ENCODE assay signal across 8 mouse cellular contexts in genomic region chr17:26123267-26123684, GRCm38 (mm10). TPM values are rescaled to one million over a fixed set of nuclear protein-coding genes. Genes with fewer than 3 reads are reported as not detected.
DNase-seq lines count a peak whose midpoint lies in the region; ATAC-seq lines count a peak whose summit lies in the region.

Mrpl28 (plus strand) TSS chr17:26123500.

- peaks cover 13% of the 10 kb centered on the region for H3K27me3 ChIP-seq in heart, embryonic 14.5 days (ENCODE audit: control insufficient read depth, insufficient read depth, low read length)
- H3K27me3 ChIP-seq in liver, embryonic 13.5 days = peaks cover 13% of the 10 kb centered on the region
- peaks cover 5% of the 10 kb centered on the region; the same call in 1 of the 2 replicates for H3K27me3 ChIP-seq in stomach, embryonic 16.5 days (ENCODE audit: control insufficient read depth, insufficient read depth, low read length)

- peak; percentile 91 for ATAC-seq in CD4-positive, CD25-positive, alpha-beta regulatory T cell, adult 4 months
- ATAC-seq in heart, embryonic 14.5 days (ENCODE audit: insufficient number of reproducible peaks, insufficient read depth, low FRiP score, low read depth) = peak; percentile 68
- peak; percentile 87 for ATAC-seq in liver, embryonic 13.5 days (ENCODE audit: low read depth)
- ATAC-seq in stomach, embryonic 16.5 days (ENCODE audit: insufficient read depth, low FRiP score) = peak; percentile 87

- H3K9ac ChIP-seq in heart, embryonic 14.5 days (ENCODE audit: low read length) = peak within 1 kb of the TSS; percentile 90
- H3K9ac ChIP-seq in liver, embryonic 13.5 days = peak within 1 kb of the TSS; percentile 88
- H3K9ac ChIP-seq in stomach, embryonic 16.5 days (ENCODE audit: low read length) = peak within 1 kb of the TSS; percentile 87

- peak within 1 kb of the TSS; percentile 85 to 87 for H3K4me3 ChIP-seq in heart, embryonic 14.5 days (ENCODE audit: control insufficient read depth in 1 of 2, insufficient read depth in 1 of 2, low read depth in 1 of 2, low read length in 2 of 2)
- H3K4me3 ChIP-seq in liver, embryonic 13.5 days (replicated peaks) = peak within 1 kb of the TSS; percentile 90
- peak within 1 kb of the TSS; percentile 82 for H3K4me3 ChIP-seq in stomach, embryonic 16.5 days (replicated peaks; ENCODE audit: low read length)

- H3K36me3 ChIP-seq in heart, embryonic 14.5 days (ENCODE audit: control insufficient read depth, insufficient read depth, low read length) = peaks cover 32% of the 10 kb centered on the region
- peaks cover 35% of the 10 kb centered on the region for H3K36me3 ChIP-seq in liver, embryonic 13.5 days
- H3K36me3 ChIP-seq in stomach, embryonic 16.5 days (ENCODE audit: control insufficient read depth, insufficient read depth, low read length) = peaks cover 12% of the 10 kb centered on the region; the same call in 1 of the 2 replicates

- H3K27ac ChIP-seq in heart, embryonic 14.5 days (replicated peaks in 1 of 2; ENCODE audit: control insufficient read depth in 1 of 2, insufficient read depth in 1 of 2, low read depth in 2 of 2, low read length in 2 of 2) = no peak within 1 kb of the TSS
- peak within 1 kb of the TSS; percentile 74 for H3K27ac ChIP-seq in liver, embryonic 13.5 days
- H3K27ac ChIP-seq in stomach, embryonic 16.5 days (ENCODE audit: low read length) = peak within 1 kb of the TSS; percentile 16; the same call in 1 of the 2 replicates

- WGBS in heart, embryonic 14.5 days = under 1% methylated on average over 32 of the region's 32 CpGs
- under 1% methylated on average over 32 of the region's 32 CpGs for WGBS in liver, embryonic 13.5 days (ENCODE audit: insufficient replicate concordance)
- WGBS in stomach, embryonic 16.5 days = under 1% methylated on average over 32 of the region's 32 CpGs

- DNase-seq in c-Kit-negative CD71-positive TER-119-positive erythroid progenitor cells, embryonic 14.5 days (ENCODE audit: low read depth, low spot score) = peak; percentile 80
- peak; percentile 87 for DNase-seq in fibroblast of lung, adult 2 months (ENCODE audit: low read depth)
- DNase-seq in kidney, postnatal 14 days = peak; percentile 96
- DNase-seq in liver, embryonic 13.5 days = peak; percentile 80
- DNase-seq in neural tube, embryonic 10.5 days (ENCODE audit: extremely low spot score, low spot score) = peak; percentile 94

- H3K4me2 ChIP-seq in heart, embryonic 14.5 days (ENCODE audit: low read length) = peak within 1 kb of the TSS; percentile 68
- H3K4me2 ChIP-seq in liver, embryonic 13.5 days = peak within 1 kb of the TSS; percentile 92
- H3K4me2 ChIP-seq in stomach, embryonic 16.5 days (ENCODE audit: low read depth, low read length) = peak within 1 kb of the TSS; percentile 78

- H3K4me1 ChIP-seq in heart, embryonic 14.5 days (ENCODE audit: control insufficient read depth in 2 of 2, insufficient read depth in 2 of 2, low read length in 2 of 2) = peaks cover 3 to 7% of the 10 kb centered on the region in 2 experiments; a peak in 2 of 4 replicates
- H3K4me1 ChIP-seq in liver, embryonic 13.5 days (replicated peaks) = peaks cover 40% of the 10 kb centered on the region
- peaks cover 17% of the 10 kb centered on the region for H3K4me1 ChIP-seq in stomach, embryonic 16.5 days (ENCODE audit: control insufficient read depth, insufficient read depth, low read length)

- H3K9me3 ChIP-seq in heart, embryonic 14.5 days (ENCODE audit: control insufficient read depth, low read length) = no peaks in the 10 kb centered on the region
- H3K9me3 ChIP-seq in liver, embryonic 13.5 days (replicated peaks) = no peaks in the 10 kb centered on the region
- H3K9me3 ChIP-seq in stomach, embryonic 16.5 days (replicated peaks; ENCODE audit: control insufficient read depth, low read length) = no peaks in the 10 kb centered on the region

RNA-seq across cellular contexts. Expression of gene Mrpl28, which starts in this region (rescaled TPM):
- 100 to 1,000 TPM; 111 to 138 TPM for polyA plus RNA-seq in CD4-positive, CD25-positive, alpha-beta regulatory T cell, adult 4 months (2017; shearing (Covaris generic))
- polyA plus RNA-seq in heart, embryonic 14.5 days (2014; fragmentation: Nextera tagmentation; extraction: Ambion mirVana) = 224 and 237 TPM in 2 replicates
- 148 and 156 TPM in 2 replicates for polyA plus RNA-seq in liver, embryonic 13.5 days (2015; fragmentation: Nextera tagmentation; extraction: Ambion mirVana)
- 184 and 201 TPM in 2 replicates for polyA plus RNA-seq in stomach, embryonic 16.5 days (2015; fragmentation: Nextera tagmentation; extraction: Ambion mirVana)

Comparison
In these comparisons a context has a peak if more than half of its experiments do, and no peak if none do; other contexts are left out.
1. H3K27ac ChIP-seq: peak in liver, embryonic 13.5 days (single experiment) and stomach, embryonic 16.5 days (single experiment); none in heart, embryonic 14.5 days (0 of 2).
2. Peak in every context shown above with its lines, with median percentiles within 50 percentile points of each other: ATAC-seq, DNase-seq, H3K4me2 ChIP-seq, H3K4me3 ChIP-seq and H3K9ac ChIP-seq.